Mouse (Mus musculus) ES-Bruce4 (cell line): ENCODE data around the gene Llgl2. TPM values are rescaled to one million over a fixed set of nuclear protein-coding genes. Genes with fewer than 3 reads are reported as not detected.
"Not testable (repeated sequence)": the region's sequence is repeated elsewhere in the genome, so short reads cannot be mapped to it uniquely, and the experiment has no call there.

Experiments used
- H3K27ac ChIP-seq: 2 replicates; pipeline ENCODE4 v1.5.1; 2012; ENCODE audit warnings: low read length, inconsistent platforms; ENCODE audit not compliant: insufficient read depth
- H3K27me3 ChIP-seq: 2 replicates; pipeline ENCODE4 v1.6.1; 2012; ENCODE audit warnings: mild to moderate bottlenecking, low read length, inconsistent platforms; ENCODE audit not compliant: control insufficient read depth, poor library complexity, insufficient read depth, severe bottlenecking
- H3K36me3 ChIP-seq: 2 replicates; pipeline ENCODE4 v1.6.1; 2012; ENCODE audit warnings: inconsistent platforms, mild to moderate bottlenecking, low read length, moderate library complexity; ENCODE audit not compliant: control insufficient read depth, poor library complexity, insufficient read depth, severe bottlenecking
- H3K4me1 ChIP-seq: one replicate; pipeline ENCODE4 v1.8.1; 2011; ENCODE audit warnings: low read length; ENCODE audit not compliant: control insufficient read depth, insufficient read depth
- H3K4me3 ChIP-seq: 2 replicates; pipeline ENCODE4 v1.5.1; 2011; ENCODE audit warnings: low read depth, mild to moderate bottlenecking, low read length
- H3K9ac ChIP-seq: 2 replicates; pipeline ENCODE4 v1.6.1; 2012; ENCODE audit warnings: low read depth, mild to moderate bottlenecking, inconsistent platforms; ENCODE audit not compliant: poor library complexity, severe bottlenecking
- H3K9me3 ChIP-seq: replicated peaks from 2 replicates; pipeline ENCODE4 v1.6.1; 2012; ENCODE audit warnings: mild to moderate bottlenecking, low read length, inconsistent platforms; ENCODE audit not compliant: control insufficient read depth, poor library complexity, insufficient read depth, severe bottlenecking
- CTCF ChIP-seq: IDR thresholded peaks from one replicate; pipeline ENCODE4 v1.8.1; 2011; ENCODE audit warnings: low read depth, low read length
- EP300 ChIP-seq: IDR thresholded peaks from 2 replicates; pipeline ENCODE4 v1.6.1; 2011; ENCODE audit warnings: low read depth, low read length; ENCODE audit not compliant: insufficient read depth
- POLR2A ChIP-seq: IDR thresholded peaks from one replicate; pipeline ENCODE4 v1.8.1; 2011; ENCODE audit warnings: low read length; ENCODE audit not compliant: insufficient read depth
- polyA plus RNA-seq: library from polyadenylated mRNA; stranded (reverse); fragments of >200 nt; gene quantifications from 2 replicates; pipeline ENCODE4 v1.2.4, GENCODE M21; 2011; ENCODE audit warnings: low read depth; ENCODE audit not compliant: missing spikeins, insufficient read depth, insufficient read length

The Llgl2 gene
- polyA plus RNA-seq, 1 experiment: 99.1 TPM

DNA sequence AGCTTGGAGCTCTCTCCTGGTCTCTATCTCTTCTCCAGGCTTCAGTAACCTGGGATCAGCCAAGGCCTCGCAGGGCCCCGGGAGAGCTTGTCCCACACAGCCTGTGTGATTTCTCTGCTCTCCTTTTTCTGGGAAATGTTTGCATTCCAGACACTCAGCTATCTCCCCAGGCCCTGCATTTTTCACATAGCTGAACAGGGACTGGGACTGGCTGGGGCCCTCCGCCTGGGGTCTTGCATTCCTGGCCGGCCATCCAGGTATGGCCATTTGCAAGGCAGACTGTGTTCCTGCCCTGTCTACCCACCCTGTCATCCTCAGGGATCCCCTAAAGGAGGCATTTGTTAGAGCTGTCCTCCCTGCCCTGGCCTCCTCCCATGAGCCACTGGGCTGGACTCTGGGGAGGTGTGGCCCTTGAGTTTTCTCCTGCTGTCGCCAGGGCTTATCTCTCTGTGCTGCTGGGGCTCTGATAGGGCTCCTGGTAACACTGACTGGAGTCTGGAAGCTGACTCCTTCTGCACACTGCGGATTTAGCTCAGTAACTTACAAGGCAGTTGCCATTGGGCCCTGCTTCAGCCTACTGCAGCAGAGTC is 18.2 kb downstream of the Llgl2 start:
- Histone ChIP-seq H3K4me3 (no peak overlapping the region), H3K36me3 (peaks cover 9% of the 10 kb centered on the region), H3K27me3 (no peaks in the 10 kb centered on the region), H3K9ac (peak overlapping the region; percentile 10; the same call in 1 of the 2 replicates), H3K27ac (peak overlapping the region; percentile 98), H3K4me1 (peaks cover 30% of the 10 kb centered on the region), H3K9me3 (no peaks in the 10 kb centered on the region)
- TF ChIP-seq CTCF: no peak
- TF ChIP-seq POLR2A: no peak
- TF ChIP-seq EP300: peak; percentile 93

DNA sequence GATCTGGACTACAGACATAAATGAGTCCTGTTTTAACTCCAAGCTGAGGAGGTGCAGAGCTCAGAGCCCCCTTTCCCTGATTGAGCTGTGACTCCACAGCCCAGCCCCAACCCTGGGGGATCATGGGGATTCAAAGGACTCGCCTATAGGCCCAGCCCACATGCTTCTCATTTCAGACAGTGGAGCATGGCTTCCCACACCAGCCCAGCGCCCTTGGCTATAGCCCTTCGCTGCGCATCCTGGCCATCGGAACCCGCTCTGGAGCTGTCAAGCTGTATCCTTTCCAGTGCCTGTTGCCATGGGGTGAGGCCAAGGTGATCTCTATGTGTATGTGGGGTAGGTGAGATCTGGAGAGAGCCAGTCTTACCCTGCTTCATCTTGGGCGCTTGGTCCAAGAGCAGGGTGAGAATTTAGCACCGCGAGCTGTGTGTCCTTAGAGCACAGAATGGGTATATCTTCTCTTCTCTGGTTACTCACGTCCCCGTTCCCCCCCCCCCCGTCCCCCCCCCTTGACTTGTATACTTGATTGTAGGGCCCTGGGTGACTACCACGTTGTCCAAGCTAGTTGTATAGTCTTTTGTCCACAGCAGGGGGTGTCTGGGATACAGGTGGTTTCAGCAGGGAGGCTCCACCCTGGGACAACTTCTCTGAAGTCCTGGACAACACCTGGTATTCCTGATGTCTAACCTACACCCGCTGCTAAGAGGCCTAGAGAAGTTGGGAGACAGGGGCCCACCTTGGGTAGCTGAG is 19.5 kb downstream of the Llgl2 start:
- H3K27ac ChIP-seq: peak overlapping the region; percentile 98
- no peaks in the 10 kb centered on the region for H3K27me3 ChIP-seq
- H3K36me3 ChIP-seq: peaks cover 21% of the 10 kb centered on the region
- peaks cover 30% of the 10 kb centered on the region for H3K4me1 ChIP-seq
- no peak overlapping the region for H3K9ac ChIP-seq
- H3K9me3 ChIP-seq: no peaks in the 10 kb centered on the region
- no peak overlapping the region for H3K4me3 ChIP-seq
- 0 out of 2 replicates have a peak, but pooled peaks have one; percentile 4 for TF ChIP-seq EP300
- TF ChIP-seq CTCF: no peak

DNA sequence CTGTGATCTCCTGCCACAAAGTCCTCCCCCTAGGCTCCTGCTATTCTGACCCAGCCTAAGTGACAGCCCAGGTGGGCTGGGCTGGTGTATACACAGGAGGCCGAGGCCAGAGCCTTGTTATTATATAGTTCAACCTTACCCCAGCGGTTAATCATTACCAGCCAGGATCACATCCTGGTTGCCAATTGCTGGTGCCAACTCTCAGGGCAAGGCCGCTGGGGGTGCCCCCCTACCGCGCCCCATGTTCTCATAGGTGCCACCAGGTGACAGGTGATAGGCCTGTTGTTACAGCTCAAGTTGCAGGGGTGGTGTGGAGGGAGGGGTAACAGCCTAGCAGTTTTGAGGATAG is 20.0 kb downstream of the Llgl2 start:
- peaks cover 21% of the 10 kb centered on the region for H3K36me3 ChIP-seq
- TF ChIP-seq POLR2A (no peak), CTCF (no peak), EP300 (no peak)
- H3K9me3 ChIP-seq: no peaks in the 10 kb centered on the region
- H3K4me1 ChIP-seq: peaks cover 26% of the 10 kb centered on the region
- 0 out of 2 replicates have a peak overlapping the region, but pooled peaks have one; percentile 10 for H3K27ac ChIP-seq
- no peak overlapping the region for H3K9ac ChIP-seq
- no peaks in the 10 kb centered on the region for H3K27me3 ChIP-seq
- H3K4me3 ChIP-seq: no peak overlapping the region

- Histone ChIP-seq H3K9me3 (no peaks in the 10 kb centered on the region), H3K36me3 (peaks cover 21% of the 10 kb centered on the region), H3K27ac (0 out of 2 replicates have a peak overlapping the region, but pooled peaks have one; percentile 13), H3K9ac (no peak overlapping the region), H3K4me1 (peaks cover 26% of the 10 kb centered on the region), H3K4me3 (no peak overlapping the region), H3K27me3 (no peaks in the 10 kb centered on the region)
- TF ChIP-seq POLR2A: no peak
- TF ChIP-seq CTCF: no peak
- TF ChIP-seq EP300: no peak
Observed at GRCm38 (mm10) chr11:115844240-115844639, 20.4 kb downstream of the Llgl2 start.

DNA sequence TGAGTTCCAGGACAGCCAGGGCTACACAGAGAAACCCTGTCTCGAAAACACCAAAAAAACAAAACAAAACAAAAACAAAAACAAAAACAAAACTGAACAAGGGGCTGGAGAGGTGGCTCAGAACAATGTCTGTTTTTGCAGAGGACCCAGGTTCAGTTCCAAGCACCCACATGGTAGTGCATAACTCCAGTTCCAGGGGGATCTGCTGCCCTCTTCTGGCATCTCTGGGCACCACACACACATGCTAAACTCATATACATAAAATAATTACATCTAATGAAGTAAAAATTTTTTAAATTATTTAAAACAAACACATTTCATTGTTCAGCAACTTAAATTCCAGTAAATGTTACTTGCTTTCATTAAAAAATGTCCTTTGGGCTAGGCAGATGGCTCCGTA is 22.0 kb downstream of the Llgl2 start:
- H3K9me3 ChIP-seq: no peaks in the 10 kb centered on the region
- no peaks in the 10 kb centered on the region for H3K27me3 ChIP-seq
- H3K36me3 ChIP-seq: peaks cover 21% of the 10 kb centered on the region
- peaks cover 17% of the 10 kb centered on the region for H3K4me1 ChIP-seq
- no peak overlapping the region for H3K27ac ChIP-seq
- no peak overlapping the region for H3K4me3 ChIP-seq
- TF ChIP-seq EP300: no peak
- TF ChIP-seq CTCF: peak; percentile 36
- H3K9ac ChIP-seq: no peak overlapping the region

DNA sequence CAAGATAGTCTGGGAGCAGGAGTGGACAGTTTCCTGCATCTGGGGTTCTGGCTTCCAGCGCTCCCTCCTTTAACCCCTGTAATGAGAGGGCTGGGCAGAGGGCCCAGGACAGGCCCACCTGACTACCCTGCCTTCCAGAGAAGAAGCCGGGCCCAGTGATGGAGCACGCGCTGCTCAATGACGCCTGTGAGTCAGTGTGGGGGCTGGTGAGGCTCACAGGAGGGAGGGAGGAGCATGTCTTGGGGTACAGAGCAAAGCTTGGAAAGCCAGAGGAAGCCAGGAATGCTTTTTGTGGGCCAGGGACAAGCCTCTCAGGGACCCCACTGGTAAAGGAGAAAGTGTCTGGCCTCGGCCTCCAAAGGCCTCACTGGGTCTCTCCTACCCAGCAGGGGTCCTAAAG is 30.8 kb downstream of the Llgl2 start:
- Histone ChIP-seq H3K9me3 (no peaks in the 10 kb centered on the region), H3K27ac (no peak overlapping the region), H3K9ac (no peak overlapping the region), H3K27me3 (no peaks in the 10 kb centered on the region), H3K36me3 (peaks cover 27% of the 10 kb centered on the region), H3K4me3 (no peak overlapping the region), H3K4me1 (no peaks in the 10 kb centered on the region)
- TF ChIP-seq CTCF (no peak), POLR2A (no peak), EP300 (no peak)

DNA sequence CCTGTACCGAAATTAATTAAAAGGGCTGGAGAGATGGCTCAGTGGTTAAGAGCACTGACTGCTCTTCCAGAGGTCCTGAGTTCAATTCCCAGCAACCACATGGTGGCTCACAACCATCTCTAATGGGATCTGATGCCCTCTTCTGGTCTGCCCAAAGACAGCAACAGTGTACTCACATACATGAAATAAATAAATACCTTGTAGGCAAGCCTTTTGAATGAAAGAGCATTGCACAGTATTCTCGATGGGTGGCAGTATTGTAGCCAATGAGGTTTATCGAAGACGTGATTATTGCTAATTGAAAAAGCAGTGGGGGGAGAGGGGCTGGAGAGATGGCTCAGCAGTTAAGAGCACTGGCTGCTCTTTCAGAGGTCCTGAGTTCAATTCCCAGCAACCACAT is 33.3 kb downstream of the Llgl2 start:
- not testable (repeated sequence) for H3K9ac ChIP-seq, H3K4me1 ChIP-seq, H3K4me3 ChIP-seq, H3K27me3 ChIP-seq, H3K27ac ChIP-seq, H3K9me3 ChIP-seq
- peaks cover 22% of the 10 kb centered on the region for H3K36me3 ChIP-seq
